Mouse (Mus musculus): ENCODE data around the gene Yeats2. TPM values are rescaled to one million over a fixed set of nuclear protein-coding genes. Genes with fewer than 3 reads are reported as not detected.

Gene Yeats2
- polyA plus RNA-seq, 1 experiment from 2014 or later, result 19.8 TPM

Other genes with a start within 250 kb of the Yeats2 start
- gene Klhl6, start 158.0 kb upstream of the Yeats2 start, polyA plus RNA-seq (2014; fragmentation: Nextera tagmentation; extraction: Ambion mirVana), result 19.4 and 20.0 TPM in 2 replicates
- 56.4 and 59.2 TPM in 2 replicates for gene Klhl24, start 43.5 kb upstream of the Yeats2 start, polyA plus RNA-seq (2014; fragmentation: Nextera tagmentation; extraction: Ambion mirVana)
- gene Map6d1, start 100.3 kb downstream of the Yeats2 start, polyA plus RNA-seq (2014; fragmentation: Nextera tagmentation; extraction: Ambion mirVana), result 0.85 and 1.1 TPM in 2 replicates
- gene Parl, start 161.3 kb downstream of the Yeats2 start, polyA plus RNA-seq (2014; fragmentation: Nextera tagmentation; extraction: Ambion mirVana), result 65.8 and 70.9 TPM in 2 replicates
- not detected in 2 replicates for gene Cyp2ab1, start 184.3 kb downstream of the Yeats2 start, polyA plus RNA-seq (2014; fragmentation: Nextera tagmentation; extraction: Ambion mirVana)

Measured in heart, embryonic 14.5 days (tissue).